Mouse (Mus musculus) ES-E14 (cell line): Measurements from ENCODE around the gene Ikzf5. TPM values are rescaled to one million over a fixed set of nuclear protein-coding genes. Genes with fewer than 3 reads are reported as not detected.

Source experiments
- DNase-seq: peaks from one replicate; pipeline ENCODE4 v3.0.0-alpha.2; 2013; ENCODE audit warnings: low read depth, low spot score
- H3K27ac ChIP-seq: 2 replicates; pipeline ENCODE4 v1.5.1; 2012; ENCODE audit warnings: low read depth, mild to moderate bottlenecking, low read length, moderate library complexity, mixed read lengths; ENCODE audit not compliant: poor library complexity, insufficient read depth, severe bottlenecking
- H3K36me3 ChIP-seq: 2 replicates; pipeline ENCODE4 v1.6.1; 2012; ENCODE audit warnings: mild to moderate bottlenecking, low read length, moderate library complexity, mixed read lengths; ENCODE audit not compliant: control insufficient read depth, poor library complexity, insufficient read depth, severe bottlenecking
- H3K4me1 ChIP-seq, 2 experiments: fragments of 150-350 bp in 1 of 2; sonication (generic) in 1 of 2; 2 replicates each; pipeline ENCODE4 v1.6.1; 2012; ENCODE audit warnings: low read length in 2 of 2, mild to moderate bottlenecking in 1 of 2, mixed read lengths in 1 of 2; ENCODE audit not compliant: control insufficient read depth in 2 of 2, insufficient read depth in 2 of 2, poor library complexity in 1 of 2
- H3K4me3 ChIP-seq, 2 experiments: fragments of 150-350 bp in 1 of 2; sonication (generic) in 1 of 2; 2 replicates each; pipeline ENCODE4 v1.5.1; 2012; ENCODE audit warnings: low read length in 2 of 2, low read depth in 1 of 2, mild to moderate bottlenecking in 1 of 2, mixed read lengths in 1 of 2; ENCODE audit not compliant: insufficient read depth in 1 of 2, poor library complexity in 1 of 2, severe bottlenecking in 1 of 2
- H3K9ac ChIP-seq: 2 replicates; pipeline ENCODE4 v1.6.1; 2012; ENCODE audit warnings: low read depth, mild to moderate bottlenecking, low read length, mixed read lengths; ENCODE audit not compliant: poor library complexity, insufficient read depth, severe bottlenecking
- H3K9me3 ChIP-seq: fragments of 150-350 bp; sonication (generic); 2 replicates; pipeline ENCODE4 v1.6.1; 2012; ENCODE audit warnings: low read depth, mild to moderate bottlenecking, low read length; ENCODE audit not compliant: control insufficient read depth, insufficient read depth
- CHD2 ChIP-seq: IDR thresholded peaks from 2 replicates; pipeline ENCODE4 v1.6.1; 2014; ENCODE audit warnings: mild to moderate bottlenecking, low read depth, low read length, inconsistent platforms
- HCFC1 ChIP-seq: IDR thresholded peaks from 2 replicates; pipeline ENCODE4 v1.6.1; 2012; ENCODE audit warnings: low read length, inconsistent platforms, borderline replicate concordance; ENCODE audit not compliant: insufficient read depth
- MAFK ChIP-seq: IDR thresholded peaks from 2 replicates; pipeline ENCODE4 v1.6.1; 2014; ENCODE audit warnings: mild to moderate bottlenecking, low read depth, low read length, inconsistent platforms; ENCODE audit not compliant: insufficient read depth
- ZC3H11A ChIP-seq: IDR thresholded peaks from 2 replicates; pipeline ENCODE4 v1.6.1; 2012; ENCODE audit warnings: low read depth, mild to moderate bottlenecking, inconsistent platforms, low read length, borderline replicate concordance
- ZNF384 ChIP-seq: IDR thresholded peaks from 2 replicates; pipeline ENCODE4 v1.6.1; 2012; ENCODE audit warnings: low read depth, low read length, inconsistent platforms
- in situ Hi-C, 2 experiments: fragments of 600-800 bp; cut with MboI; formaldehyde crosslinking; loops; one replicate each; pipeline ENCODE4 v1.15.1; 2025; ENCODE audit warnings: low sequenced_read_pairs in 2 of 2, inconsistent platforms in 1 of 2; ENCODE audit not compliant: unreplicated experiment in 2 of 2
- total RNA-seq: library from RNA; depleted of rRNA; stranded (reverse); fragments of 300-350 nt; gene quantifications from 2 replicates; pipeline ENCODE4 v1.2.3, GENCODE M21; 2012

Gene Ikzf5
- total RNA-seq, 1 experiment, result 9.1 TPM

DNA sequence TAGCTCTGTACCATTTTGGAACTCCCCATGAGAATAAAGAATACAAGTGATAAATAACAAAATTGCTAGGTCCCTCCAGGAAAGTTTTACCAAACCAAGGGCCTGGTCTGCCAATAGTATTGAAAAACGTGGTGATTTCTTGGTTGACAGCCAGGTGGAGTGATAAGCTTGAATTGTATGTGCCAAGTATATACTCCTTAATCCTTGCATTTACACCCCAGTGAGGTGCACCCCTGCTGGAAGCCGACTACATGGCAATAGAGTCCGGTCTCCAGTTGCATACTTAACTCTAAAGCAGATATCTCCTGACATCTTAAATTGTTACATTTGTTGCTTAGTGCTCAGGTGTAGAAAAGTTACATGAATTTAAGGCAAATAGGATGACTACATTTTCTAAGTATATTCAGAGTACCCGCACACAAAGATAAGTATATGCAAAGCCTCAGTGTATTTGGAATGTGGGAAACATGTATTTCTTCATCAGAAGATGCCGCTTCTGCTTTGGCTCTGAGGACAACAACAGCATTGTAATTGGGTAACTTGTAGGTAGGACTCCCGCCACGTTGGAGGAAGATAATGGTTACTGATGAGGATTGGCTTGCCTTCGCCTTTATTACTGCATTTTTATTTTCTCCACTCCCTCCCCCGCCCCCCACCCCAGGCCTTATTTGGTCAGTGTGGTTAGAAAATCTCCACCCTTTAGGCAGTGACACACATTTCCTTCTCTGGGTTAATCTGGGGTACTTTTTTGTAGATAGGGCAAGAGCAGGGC, 38.3 kb downstream of the Ikzf5 start:
- Histone ChIP-seq H3K36me3 (peaks cover 2% of the 10 kb centered on the region; the same call in 1 of the 2 replicates), H3K9me3 (no peaks in the 10 kb centered on the region), H3K27ac (no peak overlapping the region), H3K4me3 (peak overlapping the region; percentile 85 to 88; a peak in 3 of 4 replicates), H3K4me1 (no peaks in the 10 kb centered on the region), H3K9ac (no peak overlapping the region)
- TF ChIP-seq HCFC1 (no peak), ZC3H11A (no peak), MAFK (no peak), ZNF384 (no peak), CHD2 (no peak)
- in situ Hi-C loops, result no loop called here
- no peak for DNase-seq

DNA sequence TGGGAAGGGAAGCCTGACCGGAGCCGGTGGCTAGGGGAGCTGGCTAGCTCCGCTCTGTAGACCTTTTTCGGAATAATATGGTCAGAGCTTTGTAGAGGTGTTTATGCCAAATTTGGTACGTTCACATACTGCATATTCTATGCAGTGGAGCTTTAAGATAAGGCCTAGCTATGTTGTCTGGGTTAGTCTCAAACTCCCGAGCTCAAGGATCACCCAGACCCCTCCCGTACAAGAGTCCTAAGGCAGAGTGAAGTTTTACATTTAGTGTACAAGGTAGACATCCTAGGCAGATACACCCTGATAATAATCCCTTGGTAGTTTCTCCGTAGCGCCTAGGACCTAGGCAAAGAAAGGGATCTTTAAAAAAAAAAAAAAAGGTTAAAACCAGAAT, 38.9 kb downstream of the Ikzf5 start:
- no peaks in the 10 kb centered on the region for H3K9me3 ChIP-seq
- no peak overlapping the region for H3K27ac ChIP-seq
- in situ Hi-C loops, result no loop called here
- peak overlapping the region; percentile 85 to 88 for H3K4me3 ChIP-seq
- no peak for DNase-seq
- peaks cover 2% of the 10 kb centered on the region; the same call in 1 of the 2 replicates for H3K36me3 ChIP-seq
- TF ChIP-seq HCFC1 (no peak), ZC3H11A (no peak), MAFK (no peak), CHD2 (no peak), ZNF384 (no peak)
- no peaks in the 10 kb centered on the region for H3K4me1 ChIP-seq
- H3K9ac ChIP-seq, result peak overlapping the region; percentile 92

DNA sequence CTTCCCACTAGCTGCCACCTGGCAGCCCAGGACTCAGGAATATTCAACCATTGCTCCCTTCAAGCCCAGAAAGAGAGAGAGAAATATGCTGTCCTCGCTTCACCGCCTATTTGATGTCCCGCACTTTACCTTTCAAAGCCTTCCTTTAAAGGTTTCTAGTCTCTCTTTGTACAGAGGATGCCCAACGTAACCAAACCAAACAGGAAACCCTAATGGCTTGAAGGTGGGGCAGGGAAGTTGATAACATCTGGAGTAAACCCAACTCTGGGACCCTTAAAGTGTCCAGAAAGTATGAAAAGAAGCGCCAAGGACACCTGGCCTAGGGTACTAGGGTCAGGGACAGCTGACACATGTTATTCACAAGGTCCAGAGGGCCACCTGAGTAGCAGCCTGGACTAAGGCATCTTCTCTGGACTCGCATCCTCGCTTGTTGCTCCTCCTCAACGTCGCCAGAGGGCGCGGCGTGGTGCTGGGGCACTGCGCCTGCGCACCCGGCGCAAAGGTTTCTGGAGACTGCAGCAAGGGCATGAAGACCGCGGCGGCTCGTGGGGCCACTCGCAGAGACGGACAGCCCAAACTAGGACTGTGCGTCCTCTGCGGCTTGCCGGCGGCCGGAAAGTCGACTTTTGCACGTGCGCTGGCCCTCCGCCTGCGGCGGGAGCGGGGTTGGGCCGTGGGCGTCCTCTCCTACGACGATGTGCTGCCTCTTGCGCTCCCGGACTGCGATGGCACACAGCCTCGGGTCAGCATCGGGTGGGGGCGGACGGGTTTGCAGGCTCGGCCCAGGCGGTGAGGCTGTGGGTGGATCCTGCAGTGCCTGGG, 39.5 kb downstream of the Ikzf5 start, which contains the start of gene Pstk:
TSS of gene Pstk (plus strand) at position 494 of the 822 bp plus-strand sequence.
- in situ Hi-C loops, result no loop called here
- Histone ChIP-seq H3K4me1 (no peaks in the 10 kb centered on the region), H3K9me3 (no peaks in the 10 kb centered on the region), H3K27ac (no peak within 1 kb of the TSS), H3K4me3 (peak within 1 kb of the TSS; percentile 85 to 88), H3K9ac (peak within 1 kb of the TSS; percentile 92), H3K36me3 (peaks cover 2% of the 10 kb centered on the region; the same call in 1 of the 2 replicates)
- no peak for TF ChIP-seq MAFK
- TF ChIP-seq ZNF384, result no peak
- peak; percentile 68; the same call in 1 of the 2 replicates for TF ChIP-seq HCFC1
- no peak for TF ChIP-seq CHD2
- DNase-seq, result peak; percentile 80

DNA sequence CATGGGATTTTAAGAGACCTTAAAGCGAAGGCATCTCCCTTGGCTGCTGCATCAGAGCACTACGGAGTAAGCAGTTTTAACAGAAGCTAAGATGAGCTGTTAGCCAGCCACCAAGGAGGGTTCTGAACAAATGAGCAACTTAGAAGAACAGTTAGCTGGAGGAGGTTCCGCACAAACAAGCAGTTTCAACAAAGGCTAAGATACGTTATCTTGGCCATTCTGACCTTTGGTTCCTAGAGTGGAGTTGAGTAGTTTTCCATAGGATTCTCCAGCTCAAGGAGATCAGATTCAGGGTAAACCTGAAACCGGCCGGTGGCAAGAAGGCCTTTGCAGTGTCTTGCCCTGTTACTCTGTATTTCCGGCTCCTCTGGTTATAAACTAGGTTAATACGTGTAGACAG, 46.2 kb downstream of the Ikzf5 start:
- Histone ChIP-seq H3K36me3 (peaks cover 2% of the 10 kb centered on the region), H3K27ac (no peak overlapping the region), H3K9ac (no peak overlapping the region), H3K4me1 (peaks cover 2 to 9% of the 10 kb centered on the region in 2 experiments; a peak in 2 of 4 replicates), H3K9me3 (no peaks in the 10 kb centered on the region), H3K4me3 (no peak overlapping the region)
- in situ Hi-C loops, result no loop called here
- TF ChIP-seq CHD2 (no peak), MAFK (no peak), HCFC1 (no peak), ZNF384 (no peak)
- no peak for DNase-seq
